Mouse (Mus musculus): ENCODE data around the gene 2210407C18Rik. TPM values are rescaled to one million over a fixed set of nuclear protein-coding genes. Genes with fewer than 3 reads are reported as not detected.

Gene 2210407C18Rik
- total RNA-seq, 2 experiments from 2014 or later: not detected

- ATAC-seq (replicated peaks; ENCODE audit: low FRiP score, poor library complexity, severe bottlenecking): no peak
Observed at GRCm38 (mm10) chr11:58602800-58603560, 12.9 kb downstream of the 2210407C18Rik start.

GRCm38 (mm10) chr11:58602062-58602461, 13.8 kb downstream of the 2210407C18Rik start:
- ATAC-seq (replicated peaks; ENCODE audit: low FRiP score, poor library complexity, severe bottlenecking): no peak

GRCm38 (mm10) chr11:58597837-58598236, 18.0 kb downstream of the 2210407C18Rik start:
- no peak for ATAC-seq (replicated peaks; ENCODE audit: low FRiP score, poor library complexity, severe bottlenecking)

- no peak for ATAC-seq (replicated peaks; ENCODE audit: low FRiP score, poor library complexity, severe bottlenecking)
Observed at GRCm38 (mm10) chr11:58594814-58595213, 21.1 kb downstream of the 2210407C18Rik start, which contains the start of gene Olfr324. Olfr324 (plus strand) TSS chr11:58595114.

- ATAC-seq (replicated peaks; ENCODE audit: low FRiP score, poor library complexity, severe bottlenecking): no peak
Observed at GRCm38 (mm10) chr11:58588620-58589250, 27.1 kb downstream of the 2210407C18Rik start.

- ATAC-seq (replicated peaks; ENCODE audit: low FRiP score, poor library complexity, severe bottlenecking): peak; percentile 96
Observed at GRCm38 (mm10) chr11:58587898-58588348, 28.0 kb downstream of the 2210407C18Rik start.

- ATAC-seq (replicated peaks; ENCODE audit: low FRiP score, poor library complexity, severe bottlenecking): no peak
Observed at GRCm38 (mm10) chr11:58578636-58579035, 37.2 kb downstream of the 2210407C18Rik start.

- ATAC-seq (replicated peaks; ENCODE audit: low FRiP score, poor library complexity, severe bottlenecking): no peak
Observed at GRCm38 (mm10) chr11:58577430-58577829, 38.4 kb downstream of the 2210407C18Rik start, which contains the start of gene Olfr325. Olfr325 (plus strand) TSS chr11:58577730.

GRCm38 (mm10) chr11:58570405-58570804, 45.5 kb downstream of the 2210407C18Rik start, which contains the start of gene Olfr224:
Olfr224 (minus strand) TSS chr11:58570553.
- no peak for ATAC-seq (replicated peaks; ENCODE audit: low FRiP score, poor library complexity, severe bottlenecking)

Other genes with a start within 250 kb of the 2210407C18Rik start
- gene Lypd8, start 237.0 kb downstream of the 2210407C18Rik start, total RNA-seq (2015; ENCODE audit: low replicate concordance): not detected in 2 replicates
- gene Lypd8, start 237.0 kb downstream of the 2210407C18Rik start, total RNA-seq (2017; ENCODE audit: low replicate concordance): not detected in 2 replicates
- not detected in 2 replicates for gene 1810065E05Rik, start 195.0 kb downstream of the 2210407C18Rik start, total RNA-seq (2015; ENCODE audit: low replicate concordance)
- gene 1810065E05Rik, start 195.0 kb downstream of the 2210407C18Rik start, total RNA-seq (2017; ENCODE audit: low replicate concordance): not detected in 2 replicates
- not detected in 2 replicates for gene Gm12253, start 183.5 kb downstream of the 2210407C18Rik start, total RNA-seq (2015; ENCODE audit: low replicate concordance)
- gene Gm12253, start 183.5 kb downstream of the 2210407C18Rik start, total RNA-seq (2017; ENCODE audit: low replicate concordance): not detected in 2 replicates
- gene Lypd9, start 163.2 kb downstream of the 2210407C18Rik start, total RNA-seq (2015; ENCODE audit: low replicate concordance): not detected in 2 replicates
- not detected in 2 replicates for gene Lypd9, start 163.2 kb downstream of the 2210407C18Rik start, total RNA-seq (2017; ENCODE audit: low replicate concordance)
- not detected in 2 replicates for gene Olfr30, start 153.8 kb downstream of the 2210407C18Rik start, total RNA-seq (2015; ENCODE audit: low replicate concordance)
- gene Olfr30, start 153.8 kb downstream of the 2210407C18Rik start, total RNA-seq (2017; ENCODE audit: low replicate concordance): not detected in 2 replicates
- not detected in 2 replicates for gene Olfr332, start 123.5 kb downstream of the 2210407C18Rik start, total RNA-seq (2015; ENCODE audit: low replicate concordance)
- gene Olfr332, start 123.5 kb downstream of the 2210407C18Rik start, total RNA-seq (2017; ENCODE audit: low replicate concordance): not detected in 2 replicates
- not detected in 2 replicates for gene Olfr331, start 113.5 kb downstream of the 2210407C18Rik start, total RNA-seq (2015; ENCODE audit: low replicate concordance)
- gene Olfr331, start 113.5 kb downstream of the 2210407C18Rik start, total RNA-seq (2017; ENCODE audit: low replicate concordance): not detected in 2 replicates
- not detected in 2 replicates for gene Olfr330, start 81.2 kb downstream of the 2210407C18Rik start, total RNA-seq (2015; ENCODE audit: low replicate concordance)
- not detected in 2 replicates for gene Olfr330, start 81.2 kb downstream of the 2210407C18Rik start, total RNA-seq (2017; ENCODE audit: low replicate concordance)
- gene Olfr329-ps, start 69.7 kb downstream of the 2210407C18Rik start, total RNA-seq (2015; ENCODE audit: low replicate concordance): not detected in 2 replicates
- gene Olfr329-ps, start 69.7 kb downstream of the 2210407C18Rik start, total RNA-seq (2017; ENCODE audit: low replicate concordance): not detected in 2 replicates
- not detected in 2 replicates for gene Olfr328, start 60.4 kb downstream of the 2210407C18Rik start, total RNA-seq (2015; ENCODE audit: low replicate concordance)
- 0.42 TPM in 1 of 2 replicates, not detected in the other for gene Olfr328, start 60.4 kb downstream of the 2210407C18Rik start, total RNA-seq (2017; ENCODE audit: low replicate concordance)
- not detected in 2 replicates for gene Olfr224, start 45.5 kb downstream of the 2210407C18Rik start, total RNA-seq (2015; ENCODE audit: low replicate concordance)
- gene Olfr224, start 45.5 kb downstream of the 2210407C18Rik start, total RNA-seq (2017; ENCODE audit: low replicate concordance): not detected in 2 replicates
- not detected in 2 replicates for gene Olfr325, start 38.3 kb downstream of the 2210407C18Rik start, total RNA-seq (2015; ENCODE audit: low replicate concordance)
- not detected in 2 replicates for gene Olfr325, start 38.3 kb downstream of the 2210407C18Rik start, total RNA-seq (2017; ENCODE audit: low replicate concordance)
- not detected in 2 replicates for gene Olfr324, start 21.0 kb downstream of the 2210407C18Rik start, total RNA-seq (2015; ENCODE audit: low replicate concordance)
- 0.14 TPM in 1 of 2 replicates, not detected in the other for gene Olfr324, start 21.0 kb downstream of the 2210407C18Rik start, total RNA-seq (2017; ENCODE audit: low replicate concordance)
- 3.5 TPM in 1 of 2 replicates, not detected in the other for gene Olfr323, start 14.4 kb upstream of the 2210407C18Rik start, total RNA-seq (2015; ENCODE audit: low replicate concordance)
- gene Olfr323, start 14.4 kb upstream of the 2210407C18Rik start, total RNA-seq (2017; ENCODE audit: low replicate concordance): not detected in 2 replicates
- gene Trim58, start 24.4 kb upstream of the 2210407C18Rik start, total RNA-seq (2015; ENCODE audit: low replicate concordance): 320 and 369 TPM in 2 replicates
- gene Trim58, start 24.4 kb upstream of the 2210407C18Rik start, total RNA-seq (2017; ENCODE audit: low replicate concordance): 372 and 438 TPM in 2 replicates
- 0.38 and 1.0 TPM in 2 replicates for gene Olfr322, start 42.7 kb upstream of the 2210407C18Rik start, total RNA-seq (2015; ENCODE audit: low replicate concordance)
- 0.42 and 1.0 TPM in 2 replicates for gene Olfr322, start 42.7 kb upstream of the 2210407C18Rik start, total RNA-seq (2017; ENCODE audit: low replicate concordance)
- gene Olfr320, start 65.0 kb upstream of the 2210407C18Rik start, total RNA-seq (2015; ENCODE audit: low replicate concordance): not detected in 2 replicates
- gene Olfr320, start 65.0 kb upstream of the 2210407C18Rik start, total RNA-seq (2017; ENCODE audit: low replicate concordance): not detected in 2 replicates
- not detected in 2 replicates for gene Olfr319, start 83.1 kb upstream of the 2210407C18Rik start, total RNA-seq (2015; ENCODE audit: low replicate concordance)
- gene Olfr319, start 83.1 kb upstream of the 2210407C18Rik start, total RNA-seq (2017; ENCODE audit: low replicate concordance): not detected in 2 replicates
- not detected in 2 replicates for gene Olfr318, start 107.9 kb upstream of the 2210407C18Rik start, total RNA-seq (2015; ENCODE audit: low replicate concordance)
- not detected in 2 replicates for gene Olfr318, start 107.9 kb upstream of the 2210407C18Rik start, total RNA-seq (2017; ENCODE audit: low replicate concordance)
- gene Olfr317, start 123.1 kb upstream of the 2210407C18Rik start, total RNA-seq (2015; ENCODE audit: low replicate concordance): not detected in 2 replicates
- not detected in 2 replicates for gene Olfr317, start 123.1 kb upstream of the 2210407C18Rik start, total RNA-seq (2017; ENCODE audit: low replicate concordance)
- not detected in 2 replicates for gene Olfr316, start 136.7 kb upstream of the 2210407C18Rik start, total RNA-seq (2015; ENCODE audit: low replicate concordance)
- gene Olfr316, start 136.7 kb upstream of the 2210407C18Rik start, total RNA-seq (2017; ENCODE audit: low replicate concordance): not detected in 2 replicates
- gene Olfr315, start 157.1 kb upstream of the 2210407C18Rik start, total RNA-seq (2015; ENCODE audit: low replicate concordance): not detected in 2 replicates
- not detected in 2 replicates for gene Olfr315, start 157.1 kb upstream of the 2210407C18Rik start, total RNA-seq (2017; ENCODE audit: low replicate concordance)
- gene Olfr314, start 166.9 kb upstream of the 2210407C18Rik start, total RNA-seq (2015; ENCODE audit: low replicate concordance): not detected in 2 replicates
- not detected in 2 replicates for gene Olfr314, start 166.9 kb upstream of the 2210407C18Rik start, total RNA-seq (2017; ENCODE audit: low replicate concordance)
- not detected in 2 replicates for gene Fam183b, start 185.9 kb upstream of the 2210407C18Rik start, total RNA-seq (2015; ENCODE audit: low replicate concordance)
- gene Fam183b, start 185.9 kb upstream of the 2210407C18Rik start, total RNA-seq (2017; ENCODE audit: low replicate concordance): not detected in 2 replicates
- gene Olfr313, start 198.9 kb upstream of the 2210407C18Rik start, total RNA-seq (2015; ENCODE audit: low replicate concordance): not detected in 2 replicates
- not detected in 2 replicates for gene Olfr313, start 198.9 kb upstream of the 2210407C18Rik start, total RNA-seq (2017; ENCODE audit: low replicate concordance)
- gene Olfr312, start 213.2 kb upstream of the 2210407C18Rik start, total RNA-seq (2015; ENCODE audit: low replicate concordance): not detected in 2 replicates
- gene Olfr312, start 213.2 kb upstream of the 2210407C18Rik start, total RNA-seq (2017; ENCODE audit: low replicate concordance): 0.42 TPM in 1 of 2 replicates, not detected in the other
- not detected in 2 replicates for gene Olfr311, start 223.2 kb upstream of the 2210407C18Rik start, total RNA-seq (2015; ENCODE audit: low replicate concordance)
- not detected in 2 replicates for gene Olfr311, start 223.2 kb upstream of the 2210407C18Rik start, total RNA-seq (2017; ENCODE audit: low replicate concordance)
- gene Gm12258, start 231.1 kb upstream of the 2210407C18Rik start, total RNA-seq (2015; ENCODE audit: low replicate concordance): 19.2 and 31.1 TPM in 2 replicates
- gene Gm12258, start 231.1 kb upstream of the 2210407C18Rik start, total RNA-seq (2017; ENCODE audit: low replicate concordance): 20.1 and 38.3 TPM in 2 replicates